Mouse (Mus musculus): ENCODE data around the gene P3h1.

P3h1 gene

GRCm38 (mm10) chr4:119232410-119233255, at the start of gene P3h1, which contains the start of gene AU022252:
Gene P3h1 (plus strand): TSS chr4:119232915.
Gene AU022252 (minus strand): TSS chr4:119232712.
- peak; percentile 98 for DNase-seq (ENCODE audit: low spot score)

- no peak for DNase-seq (ENCODE audit: low spot score)
Observed at GRCm38 (mm10) chr4:119183525-119183924, 49.2 kb upstream of the P3h1 start.

- DNase-seq (ENCODE audit: low spot score), result no peak
Observed at GRCm38 (mm10) chr4:119185771-119186170, 46.9 kb upstream of the P3h1 start.

- DNase-seq (ENCODE audit: low spot score), result no peak
Observed at GRCm38 (mm10) chr4:119188060-119188785, 44.5 kb upstream of the P3h1 start.

GRCm38 (mm10) chr4:119189392-119189791, 43.3 kb upstream of the P3h1 start:
- DNase-seq (ENCODE audit: low spot score), result no peak

GRCm38 (mm10) chr4:119189864-119190263, 42.9 kb upstream of the P3h1 start, which contains the start of gene Ermap:
Gene Ermap (minus strand): TSS chr4:119190011.
- no peak for DNase-seq (ENCODE audit: low spot score)

DNA sequence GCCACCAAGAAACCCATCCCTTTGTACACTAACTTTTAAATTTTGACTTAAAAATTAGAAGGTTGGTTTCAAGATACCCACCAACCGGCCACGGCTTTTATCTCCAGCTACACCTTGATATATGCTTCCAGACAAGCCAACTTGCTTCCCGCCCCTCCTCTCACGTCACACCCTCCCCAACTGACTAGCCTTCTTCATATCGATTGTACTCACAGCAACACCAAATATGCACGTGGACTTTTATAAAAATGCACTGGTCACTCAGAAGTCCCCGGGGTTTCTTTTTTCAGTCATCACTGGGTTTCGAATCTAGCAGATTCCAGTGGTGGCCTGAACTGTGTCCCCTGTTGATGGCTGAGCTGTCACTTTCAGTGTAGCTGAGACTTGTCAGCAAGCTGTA, 42.1 kb upstream of the P3h1 start:
- DNase-seq (ENCODE audit: low spot score), result no peak

- DNase-seq (ENCODE audit: low spot score), result no peak
Observed at GRCm38 (mm10) chr4:119191273-119191672, 41.4 kb upstream of the P3h1 start.

DNA sequence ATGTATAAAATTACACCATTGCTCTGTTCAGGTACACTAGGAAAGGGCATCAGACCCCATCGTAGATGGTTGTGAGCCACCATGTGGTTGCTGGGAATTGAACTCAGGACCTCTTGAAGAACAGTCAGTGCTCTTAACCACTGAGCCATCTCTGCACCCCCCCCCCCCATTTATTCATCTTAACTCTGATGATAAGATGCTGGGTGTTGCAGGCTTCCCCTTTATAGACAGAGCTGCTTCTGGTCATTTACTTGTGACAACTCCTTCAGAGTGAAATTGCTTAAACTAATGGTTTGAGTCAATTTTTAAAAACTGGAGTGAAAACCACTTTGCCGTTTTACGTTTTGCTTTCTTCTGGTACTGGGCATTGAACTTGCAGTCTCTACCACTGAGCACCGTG, 40.0 kb upstream of the P3h1 start:
- DNase-seq (ENCODE audit: low spot score), result no peak

DNA sequence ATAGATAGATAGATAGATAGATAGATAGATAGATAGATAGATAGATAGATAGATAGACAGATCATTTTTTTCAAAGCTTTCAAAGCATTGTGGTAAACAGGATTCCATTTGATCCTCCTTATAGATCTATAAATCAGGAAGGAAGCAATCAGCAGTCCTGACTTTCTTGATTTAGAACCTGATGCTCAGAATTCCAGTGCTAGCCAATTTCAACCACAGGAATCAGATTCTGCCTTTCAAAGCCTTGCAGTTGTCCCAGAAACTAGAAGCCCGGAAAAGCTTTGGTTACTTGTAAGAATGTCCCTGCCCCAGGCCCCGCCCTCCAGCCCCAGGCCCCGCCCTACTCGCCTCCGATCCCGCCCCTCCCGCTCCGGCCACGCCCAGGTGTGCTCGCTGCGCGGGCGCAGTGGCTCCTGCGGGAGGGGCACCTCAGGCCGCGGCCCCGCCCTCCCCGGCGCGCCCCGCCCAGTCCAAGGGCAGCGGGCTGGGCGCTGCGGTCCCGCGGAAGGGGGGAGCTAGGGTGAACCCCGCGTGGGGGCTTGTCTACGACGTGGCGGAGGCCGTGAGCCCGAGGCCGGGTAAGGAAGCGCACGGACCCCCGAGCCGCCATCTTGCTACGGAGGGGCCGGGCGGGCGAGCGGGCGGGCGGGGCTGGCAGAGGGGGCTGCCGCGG, 37.7 kb upstream of the P3h1 start, which contains the start of gene Svbp:
Gene Svbp (plus strand): TSS at position 398 of the 673 bp plus-strand sequence.
- peak; percentile 90 for DNase-seq (ENCODE audit: low spot score)

GRCm38 (mm10) chr4:119195582-119196320, 37.0 kb upstream of the P3h1 start:
- no peak for DNase-seq (ENCODE audit: low spot score)

GRCm38 (mm10) chr4:119198105-119198504, 34.6 kb upstream of the P3h1 start:
- DNase-seq (ENCODE audit: low spot score), result no peak

DNA sequence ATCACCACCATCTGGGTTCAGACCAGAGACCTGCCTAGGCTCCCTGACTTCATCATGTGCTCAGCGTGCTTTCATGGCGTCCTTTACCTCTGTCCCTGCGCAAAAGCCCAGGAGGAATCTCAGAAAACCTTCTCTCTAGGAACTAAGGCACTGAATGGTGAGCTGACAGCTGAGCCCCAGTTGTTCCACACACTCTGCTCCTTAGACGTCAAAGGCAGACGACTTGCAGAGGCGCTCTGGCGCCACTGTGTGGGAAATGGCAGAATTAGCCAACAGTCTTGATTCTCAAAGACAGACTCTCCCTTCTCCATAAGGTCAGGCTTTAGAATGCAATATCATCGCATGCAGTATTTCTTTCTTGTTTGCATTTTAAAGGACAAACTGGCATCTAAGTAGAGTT, 28.0 kb upstream of the P3h1 start:
- DNase-seq (ENCODE audit: low spot score), result peak; percentile 52

DNA sequence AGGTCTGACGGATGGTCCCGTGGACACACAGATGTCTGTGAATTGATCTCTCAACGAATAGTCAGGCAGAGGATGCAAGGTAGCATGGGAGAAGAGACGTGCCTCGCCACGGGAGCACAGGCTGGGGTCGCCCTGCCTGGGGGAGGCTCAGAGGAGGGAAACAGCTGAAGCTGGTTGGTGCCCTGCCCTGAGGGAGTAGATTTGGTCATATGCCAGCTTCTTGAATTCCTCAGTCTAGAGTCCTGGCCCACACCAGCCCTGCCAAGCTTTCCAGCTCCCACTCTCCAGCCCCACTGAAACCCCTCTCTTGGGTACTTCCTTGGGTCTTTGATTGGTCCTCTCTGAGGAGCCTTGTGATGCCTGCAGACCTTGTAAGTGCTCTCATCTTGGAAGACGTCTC, 16.0 kb upstream of the P3h1 start:
- no peak for DNase-seq (ENCODE audit: low spot score)

- no peak for DNase-seq (ENCODE audit: low spot score)
Observed at GRCm38 (mm10) chr4:119218169-119218568, 14.5 kb upstream of the P3h1 start, which contains the start of gene Tmem269. Gene Tmem269 (minus strand): TSS chr4:119218217.

DNA sequence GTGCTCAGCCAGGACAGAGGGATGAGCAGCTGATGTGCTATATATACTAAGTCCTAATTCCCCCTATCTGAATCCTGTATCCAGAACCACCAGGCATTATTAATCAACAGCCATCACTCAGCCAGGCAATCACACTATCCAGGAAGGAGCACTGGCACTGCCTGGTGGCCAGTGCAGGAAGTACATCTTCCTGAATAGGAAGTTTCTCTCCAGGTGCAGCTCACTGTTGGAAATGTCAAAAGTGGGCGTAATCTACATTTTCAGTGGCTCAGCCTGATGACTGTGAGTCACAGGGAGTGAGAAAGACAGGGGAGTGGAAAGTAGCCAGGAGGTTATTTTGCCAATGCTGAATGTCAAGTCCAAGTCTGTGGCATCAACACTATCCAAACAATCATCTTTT, 9.0 kb upstream of the P3h1 start:
- DNase-seq (ENCODE audit: low spot score), result no peak

- DNase-seq (ENCODE audit: low spot score), result no peak
Observed at GRCm38 (mm10) chr4:119224534-119224933, 8.2 kb upstream of the P3h1 start.

DNA sequence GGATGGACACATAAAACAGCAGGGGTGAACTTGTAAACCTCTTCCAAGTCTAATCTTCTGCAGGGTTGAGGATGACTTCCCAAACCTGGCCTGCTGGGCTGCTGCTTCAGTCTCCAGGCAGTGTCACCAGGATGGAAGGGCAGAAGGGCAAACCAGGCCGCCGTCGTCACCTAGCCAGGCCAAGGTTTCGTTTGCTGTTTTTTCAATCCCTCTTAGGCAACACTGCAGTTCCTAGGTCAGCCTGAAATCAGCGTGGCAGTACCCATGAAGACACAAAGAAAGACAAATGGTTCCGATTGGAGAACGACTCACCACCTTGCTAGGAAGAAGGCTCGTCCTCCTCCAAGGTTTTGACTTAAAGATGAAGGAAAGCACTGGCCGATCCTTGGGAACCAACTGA, 7.0 kb upstream of the P3h1 start:
- no peak for DNase-seq (ENCODE audit: low spot score)

GRCm38 (mm10) chr4:119226751-119227150, 6.0 kb upstream of the P3h1 start:
- DNase-seq (ENCODE audit: low spot score), result no peak

DNA sequence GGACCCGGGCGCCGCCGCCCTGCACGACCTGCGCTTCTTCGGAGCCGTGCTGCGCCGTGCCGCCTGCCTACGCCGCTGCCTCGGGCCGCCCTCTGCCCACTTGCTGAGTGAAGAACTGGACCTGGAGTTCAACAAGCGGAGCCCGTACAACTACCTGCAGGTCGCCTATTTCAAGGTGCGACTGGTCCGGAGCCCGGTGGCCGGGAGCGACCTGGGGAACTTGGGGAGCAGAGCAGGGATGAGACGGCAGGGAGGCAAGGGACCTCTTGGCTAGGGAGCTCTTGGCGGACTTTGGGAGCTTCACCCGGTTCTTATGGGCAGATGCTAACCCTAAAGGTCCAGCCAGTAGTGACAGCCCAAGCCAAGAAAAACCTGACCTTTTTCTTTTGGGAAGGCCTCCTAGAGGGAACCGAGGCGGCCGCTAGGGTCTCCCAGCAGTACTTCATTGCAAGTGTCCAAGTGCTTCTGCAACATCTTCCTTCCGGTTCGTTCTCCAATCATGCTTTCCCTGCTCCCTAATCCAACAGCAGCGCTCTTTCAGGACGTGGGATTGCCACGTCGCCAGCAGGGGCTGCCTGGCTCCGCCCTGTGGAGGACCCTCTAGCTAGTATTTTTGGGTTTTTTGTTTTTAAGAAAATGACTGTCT, 664 bp downstream of the P3h1 start:
- DNase-seq (ENCODE audit: low spot score), result peak; percentile 52

DNA sequence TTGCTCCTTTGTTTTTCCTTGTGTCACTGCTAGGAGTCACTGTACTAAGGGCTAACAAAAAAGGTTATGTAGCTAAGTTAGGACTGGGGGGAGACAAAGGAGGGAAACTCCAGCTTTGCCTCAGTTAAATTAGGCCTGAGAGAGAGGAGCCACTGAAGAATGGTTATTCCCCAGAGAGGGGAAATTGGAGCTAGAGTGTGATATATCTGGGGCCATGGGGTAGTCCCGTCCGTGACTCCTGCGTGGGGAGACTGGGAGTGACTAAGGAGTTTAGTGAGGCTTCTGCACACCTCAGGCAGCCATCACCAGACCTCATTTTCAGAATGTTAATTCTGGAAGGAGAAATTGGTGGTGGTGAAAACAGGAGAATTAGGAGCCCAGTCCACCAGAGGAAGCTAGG, 1.6 kb downstream of the P3h1 start:
- no peak for DNase-seq (ENCODE audit: low spot score)
